Mouse (Mus musculus) telencephalon, adult 2 months (tissue): ENCODE data around the gene Col6a6.
"Not testable (repeated sequence)": the region's sequence is repeated elsewhere in the genome, so short reads cannot be mapped to it uniquely, and the experiment has no call there.

Experiments used
- DNase-seq: peaks from one replicate; pipeline ENCODE4 v3.0.0-alpha.2; 2011; ENCODE audit warnings: low read depth, low spot score

Gene Col6a6

DNA sequence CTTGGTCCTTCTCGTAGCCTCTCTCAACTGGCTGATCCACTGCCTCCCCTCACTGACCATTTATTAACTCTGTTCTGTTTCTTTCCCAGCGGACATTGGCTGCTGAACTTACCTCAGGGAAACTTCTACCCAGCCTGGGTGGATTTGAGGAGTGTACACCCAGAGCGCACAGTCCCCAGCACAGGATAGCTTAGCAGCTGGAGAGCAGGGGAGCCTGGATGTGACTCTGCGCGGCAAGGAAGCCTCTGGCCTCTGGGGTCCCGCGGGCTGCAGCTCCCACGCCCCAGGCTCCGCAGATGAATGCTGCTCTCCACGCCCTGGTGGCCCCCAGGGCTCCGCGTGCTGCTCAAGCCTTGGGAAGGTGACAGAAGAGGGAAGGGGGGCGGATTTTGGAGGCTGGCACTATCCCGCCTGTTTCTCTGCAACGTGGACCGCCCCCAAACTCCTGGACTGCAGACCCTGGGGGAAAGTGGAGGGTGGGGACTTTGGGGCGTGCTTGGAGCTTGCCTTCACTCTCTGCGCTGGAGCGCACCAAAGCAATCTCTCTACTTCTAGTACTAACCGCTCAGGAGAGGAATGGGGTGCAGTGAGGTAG, at the start of gene Col6a6:
Gene Col6a6 (minus strand): TSS at position 370 of the 595 bp plus-strand sequence.
- no peak for DNase-seq

GRCm38 (mm10) chr9:105876124-105876523, 48.2 kb upstream of the Col6a6 start:
- no peak for DNase-seq

GRCm38 (mm10) chr9:105871643-105872042, 43.7 kb upstream of the Col6a6 start:
- no peak for DNase-seq

DNA sequence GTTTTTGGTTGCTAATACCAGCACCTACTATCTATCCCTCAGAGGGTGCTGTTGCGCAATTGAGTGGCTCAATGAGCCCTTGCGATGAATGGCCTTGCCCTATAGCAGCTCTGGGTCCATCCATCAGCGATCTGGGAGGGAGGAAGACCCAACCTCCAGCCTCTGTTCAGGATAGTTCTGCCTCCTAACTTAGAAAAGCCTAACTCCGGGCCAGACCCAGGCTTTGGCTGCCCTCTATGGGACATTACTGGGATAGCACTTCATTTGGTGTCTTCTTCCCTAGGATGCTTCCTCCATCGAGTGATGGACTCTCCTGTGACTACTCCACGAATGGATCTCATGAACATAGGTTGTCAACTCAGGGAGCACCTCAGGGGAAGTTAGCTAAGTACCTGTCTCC, 29.8 kb upstream of the Col6a6 start:
- no peak for DNase-seq

GRCm38 (mm10) chr9:105852778-105853065, 24.8 kb upstream of the Col6a6 start:
- no peak for DNase-seq

- no peak for DNase-seq
These were observed 24.2 kb upstream of the Col6a6 start for GRCm38 (mm10) chr9:105852015-105852777.

GRCm38 (mm10) chr9:105851011-105851410, 23.1 kb upstream of the Col6a6 start:
- DNase-seq, result no peak

GRCm38 (mm10) chr9:105848396-105848795, 20.4 kb upstream of the Col6a6 start:
- DNase-seq, result no peak

DNA sequence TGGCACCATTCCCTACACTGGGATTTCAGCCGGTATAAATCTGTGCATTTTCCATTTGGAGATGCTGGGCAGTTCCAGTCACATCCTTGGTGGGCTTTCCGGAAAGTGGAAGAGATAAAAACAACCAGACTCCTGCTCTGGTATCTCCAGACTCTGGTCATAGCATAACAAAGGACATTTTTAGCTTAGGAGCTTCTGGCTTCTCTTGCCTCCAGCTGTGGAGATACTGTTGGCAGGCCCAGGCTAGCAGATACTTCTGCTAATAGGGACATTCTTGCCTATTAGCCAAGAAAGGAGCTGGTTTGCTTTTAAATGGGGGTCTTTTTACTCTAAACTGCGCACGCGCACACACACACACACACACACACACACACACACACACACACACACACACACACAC, 19.3 kb upstream of the Col6a6 start:
- no peak for DNase-seq

GRCm38 (mm10) chr9:105841386-105841785, 13.4 kb upstream of the Col6a6 start:
- not testable (repeated sequence) for DNase-seq

GRCm38 (mm10) chr9:105839147-105839515, 11.2 kb upstream of the Col6a6 start:
- no peak for DNase-seq

GRCm38 (mm10) chr9:105838396-105839146, 10.6 kb upstream of the Col6a6 start:
- no peak for DNase-seq

GRCm38 (mm10) chr9:105835587-105835986, 7.6 kb upstream of the Col6a6 start:
- no peak for DNase-seq

DNA sequence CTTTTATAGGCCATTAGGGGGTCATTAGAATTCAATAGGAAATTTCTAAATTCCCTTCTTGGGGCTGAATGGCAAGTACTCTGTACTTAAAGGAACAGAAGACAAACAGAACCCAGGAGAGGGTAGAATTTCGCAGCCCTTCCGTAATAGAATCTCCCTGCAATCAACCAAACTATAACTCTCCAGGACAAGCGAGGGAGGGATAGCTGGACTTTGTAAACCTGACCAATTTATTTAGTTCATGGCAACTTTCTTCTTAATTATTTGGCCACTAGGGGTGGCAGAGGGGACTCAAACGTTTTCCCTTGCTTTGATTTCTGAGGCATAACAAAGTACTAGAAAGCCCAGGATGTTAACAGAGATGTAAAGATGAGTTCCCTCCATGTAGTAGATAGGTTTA, 6.8 kb upstream of the Col6a6 start:
- DNase-seq, result no peak

DNA sequence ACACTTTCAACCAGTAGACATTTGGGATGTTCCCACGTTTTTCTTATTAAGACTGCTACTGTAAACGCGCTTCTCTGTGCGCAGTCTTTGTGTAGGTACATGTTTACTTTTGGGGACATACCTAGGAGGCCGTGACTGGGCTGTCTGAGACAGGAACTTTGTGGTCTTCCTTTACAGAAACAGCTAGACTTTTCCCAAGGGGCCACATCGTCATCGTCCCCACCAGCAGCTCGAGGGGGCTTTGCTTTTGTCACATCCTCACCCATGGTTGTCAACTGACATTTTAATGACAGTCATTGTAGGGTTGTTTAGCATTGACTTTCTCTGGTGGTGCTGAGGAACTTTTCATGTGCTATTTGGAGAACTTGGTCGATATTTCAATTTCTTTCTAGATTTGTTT, 3.3 kb upstream of the Col6a6 start:
- no peak for DNase-seq

- no peak for DNase-seq
These were observed 798 bp downstream of the Col6a6 start for GRCm38 (mm10) chr9:105827076-105827647.

- DNase-seq, result no peak
These were observed 7.2 kb downstream of the Col6a6 start for GRCm38 (mm10) chr9:105820711-105821110.

GRCm38 (mm10) chr9:105819155-105819709, 8.7 kb downstream of the Col6a6 start:
- no peak for DNase-seq

- no peak for DNase-seq
These were observed 13.5 kb downstream of the Col6a6 start for GRCm38 (mm10) chr9:105814436-105814835.

DNA sequence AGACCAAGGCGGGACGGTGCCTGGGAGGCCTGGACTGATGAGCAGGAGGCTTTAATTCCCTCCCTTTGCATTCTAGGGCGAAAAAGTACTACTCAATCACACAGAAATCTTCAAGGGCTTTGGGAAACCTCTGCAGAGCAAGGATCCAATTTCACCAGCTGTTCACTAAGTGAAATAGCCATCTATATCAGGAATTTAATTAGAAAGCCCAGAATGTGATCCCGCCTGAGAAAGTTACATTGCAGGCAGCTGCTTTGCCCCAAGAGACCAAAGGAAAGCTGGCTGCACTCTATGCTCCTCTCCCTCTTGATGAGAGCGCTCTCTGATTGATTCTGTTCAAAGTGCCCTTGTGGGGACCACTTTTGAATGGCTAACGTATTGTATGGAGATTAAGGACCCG, 16.5 kb downstream of the Col6a6 start:
- no peak for DNase-seq

DNA sequence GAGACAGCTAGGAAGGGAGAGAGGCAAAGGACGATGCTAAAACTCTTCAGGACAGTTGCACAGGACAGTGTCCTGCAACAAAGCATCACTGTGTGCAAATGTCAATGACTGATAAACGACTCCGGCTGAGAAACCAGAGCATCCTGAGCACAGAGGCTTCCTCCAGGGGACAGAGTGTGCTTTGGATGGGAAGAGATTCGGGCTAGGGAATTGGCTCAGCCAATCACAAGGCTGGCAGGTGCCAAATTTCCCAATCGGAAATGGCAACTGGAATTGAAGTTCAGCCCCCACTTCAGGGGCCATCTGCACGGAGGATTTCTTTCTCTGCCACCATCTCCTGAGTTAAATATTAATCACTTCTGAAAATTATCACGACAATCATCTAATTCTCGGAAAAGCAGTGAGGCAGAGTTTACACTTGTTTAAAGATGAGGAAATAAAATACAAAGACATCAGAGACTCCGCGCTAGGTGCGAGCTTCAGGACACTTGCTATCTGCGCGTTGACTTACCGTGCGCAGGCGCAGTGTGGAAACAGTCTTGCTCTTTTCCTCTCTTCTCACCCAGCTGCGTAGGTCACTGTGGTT, 18.9 kb downstream of the Col6a6 start:
- no peak for DNase-seq

DNA sequence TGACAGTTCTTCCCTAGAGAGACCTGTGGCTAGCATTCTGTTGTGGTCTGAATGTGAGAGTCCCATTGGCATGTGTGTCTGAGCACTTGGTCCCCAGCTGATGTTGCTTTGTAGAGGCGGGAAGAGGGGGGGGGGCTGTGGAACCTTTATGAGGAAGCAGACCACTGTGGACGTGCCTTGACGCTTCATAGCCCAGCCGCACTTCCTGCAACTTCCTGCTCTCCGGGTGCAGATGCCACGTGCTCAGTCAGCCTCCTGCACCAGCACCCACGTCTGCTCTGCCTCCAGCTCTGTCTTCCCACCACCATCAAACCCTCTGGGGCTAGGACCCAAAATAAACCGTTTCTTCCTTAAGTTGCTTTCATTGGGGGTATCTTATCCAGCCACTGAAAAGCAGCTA, 24.5 kb downstream of the Col6a6 start:
- no peak for DNase-seq
